Mouse (Mus musculus): Measurements from ENCODE around the gene Olfr457. TPM values are rescaled to one million over a fixed set of nuclear protein-coding genes. Genes with fewer than 3 reads are reported as not detected.

Olfr457 gene
- polyA plus RNA-seq, 1 experiment from 2014 or later, result not detected

DNA sequence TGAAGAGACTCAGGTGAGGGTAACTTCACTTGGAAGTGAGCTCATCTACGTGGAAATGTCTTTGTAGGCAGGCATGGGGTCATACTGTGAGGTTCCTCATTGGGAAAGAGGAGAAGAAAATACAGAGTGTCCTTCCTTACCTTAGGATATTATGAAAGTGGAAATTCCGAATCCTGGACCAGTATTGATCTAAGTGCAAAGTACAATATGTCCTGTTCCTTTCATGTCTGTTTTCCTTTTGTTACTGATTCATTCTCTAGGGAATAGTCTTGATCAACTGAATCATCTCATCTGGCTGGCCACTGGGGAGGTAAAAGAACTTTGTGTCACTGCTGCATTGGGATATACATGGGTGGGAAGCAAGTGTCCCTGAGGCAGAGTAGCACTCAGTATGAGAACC is 40.6 kb downstream of the Olfr457 start:
- no peaks in the 10 kb centered on the region for H3K36me3 ChIP-seq
- no peaks in the 10 kb centered on the region for H3K4me1 ChIP-seq (replicated peaks)
- no peak overlapping the region for H3K4me2 ChIP-seq (replicated peaks)
- H3K27me3 ChIP-seq, result no peaks in the 10 kb centered on the region
- no peak for ATAC-seq
- no peak overlapping the region for H3K4me3 ChIP-seq (replicated peaks)
- no peak overlapping the region for H3K9ac ChIP-seq (replicated peaks)
- no peaks in the 10 kb centered on the region for H3K9me3 ChIP-seq
- WGBS, result 77% methylated on average over 2 of the region's 2 CpGs
- H3K27ac ChIP-seq, result no peak overlapping the region

- no peak within 1 kb of the TSS for H3K4me3 ChIP-seq (replicated peaks)
- H3K36me3 ChIP-seq, result no peaks in the 10 kb centered on the region
- no peak within 1 kb of the TSS for H3K9ac ChIP-seq (replicated peaks)
- no peak within 1 kb of the TSS for H3K27ac ChIP-seq
- H3K9me3 ChIP-seq, result no peaks in the 10 kb centered on the region
- H3K4me1 ChIP-seq (replicated peaks), result no peaks in the 10 kb centered on the region
- WGBS, result 91% methylated on average over 6 of the region's 6 CpGs
- H3K27me3 ChIP-seq, result no peaks in the 10 kb centered on the region
- no peak for ATAC-seq
- H3K4me2 ChIP-seq (replicated peaks), result no peak within 1 kb of the TSS
Observed at GRCm38 (mm10) chr6:42434446-42434845, 41.7 kb downstream of the Olfr457 start, which contains the start of gene Tas2r126. Gene Tas2r126 (plus strand): TSS chr6:42434535.

DNA sequence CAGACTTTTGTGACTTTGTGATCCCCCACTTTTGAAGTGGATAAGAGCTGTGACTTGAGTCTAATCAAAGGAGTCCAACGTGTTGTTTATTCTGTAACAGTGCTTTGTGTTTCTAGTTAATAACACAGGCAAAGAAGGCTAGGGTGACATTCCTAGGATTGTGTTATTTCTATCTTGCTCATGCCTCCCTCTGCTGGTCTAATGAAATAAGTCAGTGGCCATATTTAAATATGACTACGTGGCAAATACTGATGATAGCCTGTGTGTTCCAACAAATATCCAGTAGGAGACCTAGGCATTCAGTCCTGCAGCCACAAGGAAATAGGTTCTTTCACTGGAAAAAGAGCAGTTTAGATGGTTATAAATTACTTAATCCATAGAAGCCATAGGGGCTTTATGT is 42.6 kb downstream of the Olfr457 start:
- Histone ChIP-seq H3K4me1 (replicated peaks) (no peaks in the 10 kb centered on the region), H3K27me3 (no peaks in the 10 kb centered on the region), H3K27ac (no peak overlapping the region), H3K4me2 (replicated peaks) (no peak overlapping the region), H3K9ac (replicated peaks) (no peak overlapping the region), H3K4me3 (replicated peaks) (no peak overlapping the region), H3K9me3 (no peaks in the 10 kb centered on the region), H3K36me3 (no peaks in the 10 kb centered on the region)
- WGBS, result 74% methylated on average over 2 of the region's 2 CpGs
- ATAC-seq, result no peak

DNA sequence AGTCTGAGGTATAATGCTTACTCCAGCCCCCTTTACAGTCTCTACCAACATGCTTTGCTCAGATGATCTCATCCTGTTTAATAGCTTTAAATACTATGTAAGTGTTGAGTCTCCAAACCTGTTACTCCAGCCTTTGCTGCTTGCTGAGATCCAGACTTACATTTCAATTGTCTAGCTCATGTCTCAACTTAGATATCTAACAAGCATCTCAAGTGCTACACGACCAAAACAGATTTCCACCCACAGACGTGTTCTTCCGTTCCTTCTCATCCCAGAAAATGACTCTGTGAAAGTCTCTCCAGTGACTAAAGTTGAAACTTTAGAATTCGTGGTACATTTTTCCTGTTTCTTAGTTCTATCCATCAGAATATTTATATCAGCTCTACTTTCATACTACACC is 49.8 kb downstream of the Olfr457 start:
- no peak for ATAC-seq
- H3K27me3 ChIP-seq, result no peaks in the 10 kb centered on the region
- H3K27ac ChIP-seq, result no peak overlapping the region
- H3K4me2 ChIP-seq (replicated peaks), result no peak overlapping the region
- H3K9me3 ChIP-seq, result no peaks in the 10 kb centered on the region
- WGBS, result 87% methylated on average over 4 of the region's 4 CpGs
- H3K4me3 ChIP-seq (replicated peaks), result no peak overlapping the region
- H3K36me3 ChIP-seq, result no peaks in the 10 kb centered on the region
- no peak overlapping the region for H3K9ac ChIP-seq (replicated peaks)
- no peaks in the 10 kb centered on the region for H3K4me1 ChIP-seq (replicated peaks)

DNA sequence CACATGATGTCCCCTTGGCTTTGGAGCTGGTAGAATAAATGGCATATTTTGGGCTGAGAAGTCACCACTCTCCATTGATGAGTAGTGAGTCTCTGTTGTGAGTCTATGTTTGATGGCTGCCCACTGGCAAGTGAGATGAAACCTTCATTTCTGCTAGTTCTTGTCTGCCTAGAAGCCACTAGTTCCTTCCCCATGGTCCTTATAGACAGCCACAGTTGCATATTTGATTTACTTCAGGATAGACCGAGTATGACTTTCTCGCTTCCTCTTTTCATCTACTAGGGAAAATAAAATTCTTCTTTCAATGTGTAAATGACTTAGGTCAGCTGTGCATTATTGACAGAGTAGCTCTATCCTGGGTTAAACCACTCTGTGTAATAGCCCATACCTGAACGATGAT is 51.7 kb downstream of the Olfr457 start:
- H3K9me3 ChIP-seq, result no peaks in the 10 kb centered on the region
- no peak overlapping the region for H3K9ac ChIP-seq (replicated peaks)
- no peak overlapping the region for H3K27ac ChIP-seq
- H3K27me3 ChIP-seq, result no peaks in the 10 kb centered on the region
- H3K4me1 ChIP-seq (replicated peaks), result no peaks in the 10 kb centered on the region
- H3K36me3 ChIP-seq, result no peaks in the 10 kb centered on the region
- ATAC-seq, result no peak
- no peak overlapping the region for H3K4me2 ChIP-seq (replicated peaks)
- WGBS, result 97% methylated on average over 3 of the region's 3 CpGs
- H3K4me3 ChIP-seq (replicated peaks), result no peak overlapping the region

- Histone ChIP-seq H3K27me3 (no peaks in the 10 kb centered on the region), H3K4me2 (replicated peaks) (no peak overlapping the region), H3K4me1 (replicated peaks) (no peaks in the 10 kb centered on the region), H3K4me3 (replicated peaks) (no peak overlapping the region), H3K36me3 (no peaks in the 10 kb centered on the region), H3K27ac (no peak overlapping the region), H3K9ac (replicated peaks) (no peak overlapping the region), H3K9me3 (no peaks in the 10 kb centered on the region)
- 75% methylated on average over 2 of the region's 2 CpGs for WGBS
- no peak for ATAC-seq
Observed at GRCm38 (mm10) chr6:42421439-42421838, 54.7 kb downstream of the Olfr457 start.

DNA sequence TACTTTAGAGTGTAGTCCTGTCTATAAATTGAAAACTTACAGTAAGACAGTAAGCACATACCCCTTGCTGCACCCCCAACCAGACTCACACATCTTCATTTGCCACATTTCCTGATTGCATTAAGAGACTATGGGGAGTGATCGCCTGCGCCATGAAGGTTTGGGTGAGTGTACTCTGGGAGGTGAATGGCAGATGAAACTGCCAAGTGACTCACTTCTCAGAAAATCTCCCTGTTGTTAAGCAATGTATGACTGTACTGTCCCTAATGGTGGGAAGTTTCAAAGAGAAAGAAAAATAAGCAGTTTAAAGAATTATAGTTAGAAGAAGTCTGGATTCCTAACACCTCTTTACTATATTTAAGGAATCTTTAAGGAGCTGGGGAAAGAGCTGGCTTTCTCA is 56.7 kb downstream of the Olfr457 start:
- no peak for ATAC-seq
- no peaks in the 10 kb centered on the region for H3K27me3 ChIP-seq
- WGBS, result 96% methylated on average over 2 of the region's 2 CpGs

More for the DNA sequence above, 56.7 kb downstream of the Olfr457 start:
- no peak overlapping the region for H3K4me3 ChIP-seq (replicated peaks)
- H3K36me3 ChIP-seq, result no peaks in the 10 kb centered on the region
- H3K9me3 ChIP-seq, result no peaks in the 10 kb centered on the region
- no peak overlapping the region for H3K9ac ChIP-seq (replicated peaks)
- no peaks in the 10 kb centered on the region for H3K4me1 ChIP-seq (replicated peaks)
- H3K27ac ChIP-seq, result no peak overlapping the region
- no peak overlapping the region for H3K4me2 ChIP-seq (replicated peaks)

Other genes with a start within 250 kb of the Olfr457 start
- gene Gstk1, start 230.4 kb downstream of the Olfr457 start, polyA plus RNA-seq (2015; fragmentation: Nextera tagmentation; extraction: Ambion mirVana), result 9.1 and 10.8 TPM in 2 replicates
- 0.18 TPM in 1 of 2 replicates, not detected in the other for gene Tmem139, start 214.4 kb downstream of the Olfr457 start, polyA plus RNA-seq (2015; fragmentation: Nextera tagmentation; extraction: Ambion mirVana)
- 57.3 and 57.6 TPM in 2 replicates for gene Casp2, start 211.3 kb downstream of the Olfr457 start, polyA plus RNA-seq (2015; fragmentation: Nextera tagmentation; extraction: Ambion mirVana)
- 1.9 TPM in 2 replicates for gene Clcn1, start 189.7 kb downstream of the Olfr457 start, polyA plus RNA-seq (2015; fragmentation: Nextera tagmentation; extraction: Ambion mirVana)
- gene Fam131b, start 151.7 kb downstream of the Olfr457 start, polyA plus RNA-seq (2015; fragmentation: Nextera tagmentation; extraction: Ambion mirVana), result 5.4 and 5.7 TPM in 2 replicates
- 43.2 and 46.2 TPM in 2 replicates for gene Zyx, start 126.7 kb downstream of the Olfr457 start, polyA plus RNA-seq (2015; fragmentation: Nextera tagmentation; extraction: Ambion mirVana)
- 0.24 TPM in 2 replicates for gene Epha1, start 103.1 kb downstream of the Olfr457 start, polyA plus RNA-seq (2015; fragmentation: Nextera tagmentation; extraction: Ambion mirVana)
- gene Tas2r143, start 76.1 kb downstream of the Olfr457 start, polyA plus RNA-seq (2015; fragmentation: Nextera tagmentation; extraction: Ambion mirVana), result not detected in 2 replicates
- gene Tas2r135, start 70.9 kb downstream of the Olfr457 start, polyA plus RNA-seq (2015; fragmentation: Nextera tagmentation; extraction: Ambion mirVana), result not detected in 2 replicates
- gene Tas2r126, start 41.8 kb downstream of the Olfr457 start, polyA plus RNA-seq (2015; fragmentation: Nextera tagmentation; extraction: Ambion mirVana), result not detected in 2 replicates
- gene Olfr458, start 11.1 kb downstream of the Olfr457 start, polyA plus RNA-seq (2015; fragmentation: Nextera tagmentation; extraction: Ambion mirVana), result not detected in 2 replicates
- not detected in 2 replicates for gene Olfr456, start 10.9 kb upstream of the Olfr457 start, polyA plus RNA-seq (2015; fragmentation: Nextera tagmentation; extraction: Ambion mirVana)
- not detected in 2 replicates for gene Olfr455, start 71.3 kb upstream of the Olfr457 start, polyA plus RNA-seq (2015; fragmentation: Nextera tagmentation; extraction: Ambion mirVana)
- gene Tcaf3, start 121.4 kb upstream of the Olfr457 start, polyA plus RNA-seq (2015; fragmentation: Nextera tagmentation; extraction: Ambion mirVana), result not detected in 2 replicates
- gene Tcaf2, start 168.9 kb upstream of the Olfr457 start, polyA plus RNA-seq (2015; fragmentation: Nextera tagmentation; extraction: Ambion mirVana), result 1.9 and 2.3 TPM in 2 replicates
- gene Tcaf1, start 233.8 kb upstream of the Olfr457 start, polyA plus RNA-seq (2015; fragmentation: Nextera tagmentation; extraction: Ambion mirVana), result 246 and 247 TPM in 2 replicates

Measured in midbrain, embryonic 13.5 days (tissue).